Mouse (Mus musculus): ENCODE results near the gene Foxb2. TPM values are rescaled to one million over a fixed set of nuclear protein-coding genes. Genes with fewer than 3 reads are reported as not detected.
A peak's percentile ranks its signal among the peaks of the same experiment; 100 is the strongest.

Gene Foxb2
- not detected in 2 replicates for total RNA-seq (2012; rRNA removed)

- peaks cover 0 to 6% of the 10 kb centered on the region in 2 experiments; a peak in 1 of 4 replicates for H3K4me1 ChIP-seq (ENCODE audit: control insufficient read depth in 2 of 2, insufficient read depth in 2 of 2, low read length in 2 of 2, poor library complexity in 1 of 2)
- no peaks in the 10 kb centered on the region for H3K9me3 ChIP-seq (ENCODE audit: control insufficient read depth, insufficient read depth, low read depth, low read length)
- peak; percentile 24 for DNase-seq (ENCODE audit: low read depth, low spot score)
- TF ChIP-seq ZC3H11A (IDR thresholded peaks at IDR 0.05; ENCODE audit: borderline replicate concordance, low read depth, low read length): no peak
- TF ChIP-seq HCFC1 (IDR thresholded peaks at IDR 0.05; ENCODE audit: borderline replicate concordance, insufficient read depth, low read length): no peak
- peak within 1 kb of the TSS; percentile 40 to 45; a peak in 3 of 4 replicates for H3K4me3 ChIP-seq (ENCODE audit: insufficient read depth in 1 of 2, low read depth in 1 of 2, low read length in 2 of 2, poor library complexity in 1 of 2, severe bottlenecking in 1 of 2)
- peak within 1 kb of the TSS; percentile 31; the same call in 1 of the 2 replicates for H3K9ac ChIP-seq (ENCODE audit: insufficient read depth, low read depth, low read length, poor library complexity, severe bottlenecking)
- H3K27ac ChIP-seq (ENCODE audit: insufficient read depth, low read depth, low read length, poor library complexity, severe bottlenecking): no peak within 1 kb of the TSS
- no peaks in the 10 kb centered on the region for H3K36me3 ChIP-seq (ENCODE audit: control insufficient read depth, insufficient read depth, low read length, poor library complexity, severe bottlenecking)
- in situ Hi-C loops (cut with MboI; ENCODE audit: low sequenced_read_pairs in 2 of 2, unreplicated experiment in 2 of 2): no loop called here
Observed at GRCm38 (mm10) chr19:16873221-16873861, at the start of gene Foxb2. Gene Foxb2, minus strand, starts transcription at chr19:16873805.

- DNase-seq (ENCODE audit: low read depth, low spot score): no peak
- in situ Hi-C loops (cut with MboI; ENCODE audit: low sequenced_read_pairs in 2 of 2, unreplicated experiment in 2 of 2): no loop called here
- Histone ChIP-seq H3K4me3 (ENCODE audit: insufficient read depth in 1 of 2, low read depth in 1 of 2, low read length in 2 of 2, poor library complexity in 1 of 2, severe bottlenecking in 1 of 2) (no peak overlapping the region), H3K9me3 (ENCODE audit: control insufficient read depth, insufficient read depth, low read depth, low read length) (no peaks in the 10 kb centered on the region), H3K4me1 (ENCODE audit: control insufficient read depth in 2 of 2, insufficient read depth in 2 of 2, low read length in 2 of 2, poor library complexity in 1 of 2) (no peaks in the 10 kb centered on the region), H3K27ac (ENCODE audit: insufficient read depth, low read depth, low read length, poor library complexity, severe bottlenecking) (no peak overlapping the region), H3K9ac (ENCODE audit: insufficient read depth, low read depth, low read length, poor library complexity, severe bottlenecking) (no peak overlapping the region), H3K36me3 (ENCODE audit: control insufficient read depth, insufficient read depth, low read length, poor library complexity, severe bottlenecking) (no peaks in the 10 kb centered on the region)
- no peak for TF ChIP-seq MAFK (IDR thresholded peaks at IDR 0.05; ENCODE audit: insufficient read depth, low read depth, low read length)
- no peak for TF ChIP-seq CHD2 (IDR thresholded peaks at IDR 0.05; ENCODE audit: low read depth, low read length)
- TF ChIP-seq ZC3H11A (IDR thresholded peaks at IDR 0.05; ENCODE audit: borderline replicate concordance, low read depth, low read length): no peak
- TF ChIP-seq ZNF384 (IDR thresholded peaks at IDR 0.05; ENCODE audit: low read depth, low read length): no peak
- no peak for TF ChIP-seq HCFC1 (IDR thresholded peaks at IDR 0.05; ENCODE audit: borderline replicate concordance, insufficient read depth, low read length)
Observed at GRCm38 (mm10) chr19:16911507-16911906, 37.9 kb upstream of the Foxb2 start.

- TF ChIP-seq ZNF384 (IDR thresholded peaks at IDR 0.05; ENCODE audit: low read depth, low read length): no peak
- no peak for TF ChIP-seq CHD2 (IDR thresholded peaks at IDR 0.05; ENCODE audit: low read depth, low read length)
- TF ChIP-seq ZC3H11A (IDR thresholded peaks at IDR 0.05; ENCODE audit: borderline replicate concordance, low read depth, low read length): no peak
- TF ChIP-seq MAFK (IDR thresholded peaks at IDR 0.05; ENCODE audit: insufficient read depth, low read depth, low read length): no peak
- no peak for TF ChIP-seq HCFC1 (IDR thresholded peaks at IDR 0.05; ENCODE audit: borderline replicate concordance, insufficient read depth, low read length)
- Histone ChIP-seq H3K9ac (ENCODE audit: insufficient read depth, low read depth, low read length, poor library complexity, severe bottlenecking) (no peak overlapping the region), H3K4me1 (ENCODE audit: control insufficient read depth in 2 of 2, insufficient read depth in 2 of 2, low read length in 2 of 2, poor library complexity in 1 of 2) (no peaks in the 10 kb centered on the region), H3K4me3 (ENCODE audit: insufficient read depth in 1 of 2, low read depth in 1 of 2, low read length in 2 of 2, poor library complexity in 1 of 2, severe bottlenecking in 1 of 2) (no peak overlapping the region), H3K27ac (ENCODE audit: insufficient read depth, low read depth, low read length, poor library complexity, severe bottlenecking) (no peak overlapping the region), H3K9me3 (ENCODE audit: control insufficient read depth, insufficient read depth, low read depth, low read length) (0 out of 2 replicates have a peak, but pooled peaks cover 1% of the 10 kb centered on the region), H3K36me3 (ENCODE audit: control insufficient read depth, insufficient read depth, low read length, poor library complexity, severe bottlenecking) (no peaks in the 10 kb centered on the region)
- in situ Hi-C loops (cut with MboI; ENCODE audit: low sequenced_read_pairs in 2 of 2, unreplicated experiment in 2 of 2): no loop called here
- peak; percentile 21 for DNase-seq (ENCODE audit: low read depth, low spot score)
Observed at GRCm38 (mm10) chr19:16903106-16903505, 29.5 kb upstream of the Foxb2 start.

- in situ Hi-C loops (cut with MboI; ENCODE audit: low sequenced_read_pairs in 2 of 2, unreplicated experiment in 2 of 2): no loop called here
- no peak for DNase-seq (ENCODE audit: low read depth, low spot score)
Observed at GRCm38 (mm10) chr19:16899716-16900115, 26.1 kb upstream of the Foxb2 start.

More at GRCm38 (mm10) chr19:16899716-16900115, 26.1 kb upstream of the Foxb2 start:
- Histone ChIP-seq H3K9me3 (ENCODE audit: control insufficient read depth, insufficient read depth, low read depth, low read length) (0 out of 2 replicates have a peak, but pooled peaks cover 1% of the 10 kb centered on the region), H3K27ac (ENCODE audit: insufficient read depth, low read depth, low read length, poor library complexity, severe bottlenecking) (no peak overlapping the region), H3K4me3 (ENCODE audit: insufficient read depth in 1 of 2, low read depth in 1 of 2, low read length in 2 of 2, poor library complexity in 1 of 2, severe bottlenecking in 1 of 2) (no peak overlapping the region), H3K36me3 (ENCODE audit: control insufficient read depth, insufficient read depth, low read length, poor library complexity, severe bottlenecking) (no peaks in the 10 kb centered on the region), H3K4me1 (ENCODE audit: control insufficient read depth in 2 of 2, insufficient read depth in 2 of 2, low read length in 2 of 2, poor library complexity in 1 of 2) (no peaks in the 10 kb centered on the region), H3K9ac (ENCODE audit: insufficient read depth, low read depth, low read length, poor library complexity, severe bottlenecking) (no peak overlapping the region)
- TF ChIP-seq HCFC1 (IDR thresholded peaks at IDR 0.05; ENCODE audit: borderline replicate concordance, insufficient read depth, low read length): no peak
- TF ChIP-seq ZNF384 (IDR thresholded peaks at IDR 0.05; ENCODE audit: low read depth, low read length): no peak
- peak; percentile 36; the same call in 1 of the 2 replicates for TF ChIP-seq ZC3H11A (IDR thresholded peaks at IDR 0.05; ENCODE audit: borderline replicate concordance, low read depth, low read length)
